14 mouse cellular contexts compared by ENCODE assay signal in the genomic region with DNA sequence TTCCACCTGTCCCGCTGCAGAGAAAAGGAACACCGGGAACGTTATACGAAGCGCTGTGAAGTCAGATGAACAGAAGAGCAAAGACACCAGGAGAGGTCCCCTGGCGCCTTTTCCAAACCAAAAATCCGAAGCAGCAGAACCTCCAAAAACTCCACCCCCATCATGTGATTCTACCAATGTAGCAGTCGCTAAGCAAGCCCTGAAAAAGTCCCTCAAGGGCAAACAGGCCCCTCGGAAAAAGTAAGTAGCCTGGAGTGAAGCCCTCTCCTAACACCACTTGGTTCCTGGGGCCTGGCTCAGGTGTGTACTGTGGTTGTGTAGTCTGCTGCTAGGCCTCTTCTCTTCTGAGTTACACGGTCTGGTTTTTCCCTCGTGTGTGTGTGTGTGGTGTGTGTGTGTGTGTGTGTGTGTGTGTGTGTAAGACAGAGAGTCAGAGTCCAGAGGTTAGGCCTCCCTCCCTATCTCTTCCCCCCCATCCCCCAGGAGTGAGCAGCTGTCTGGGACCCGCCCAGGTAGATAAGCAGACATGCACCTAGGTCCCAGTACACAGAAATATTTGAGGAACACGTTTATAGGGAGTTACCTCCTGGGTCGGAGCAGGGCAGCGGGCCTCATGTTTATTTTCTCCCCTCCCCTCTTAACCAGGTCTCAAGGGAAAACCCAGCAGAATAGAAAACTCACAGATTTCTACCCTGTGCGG. TPM values are rescaled to one million over a fixed set of nuclear protein-coding genes. Genes with fewer than 3 reads are reported as not detected.
DNase-seq lines count a peak whose midpoint lies in the region; ATAC-seq and TF ChIP-seq lines count a peak whose summit lies in the region.
"Had no signal": no experiment of that assay in that cellular context is flagged by ENCODE, and none has a peak within 500 bp of the region (broad histone marks: within the 10 kb centered on the region; RNA-seq: fewer than 3 reads in every experiment).

No protein-coding gene starts in this region.

- no peak for TF ChIP-seq EP300 in heart, postnatal 0 days (IDR thresholded peaks at IDR 0.05; ENCODE audit: low read depth)
- TF ChIP-seq EP300 in liver, embryonic 14.5 days (IDR thresholded peaks at IDR 0.05; ENCODE audit: low read depth) = peak; percentile 70

- 78% methylated on average over 15 of the region's 16 CpGs for WGBS in heart, postnatal 0 days
- WGBS in heart, embryonic 11.5 days (ENCODE audit: insufficient replicate concordance) = 81% methylated on average over 16 of the region's 16 CpGs
- WGBS in liver, embryonic 14.5 days (ENCODE audit: insufficient replicate concordance) = 63% methylated on average over 16 of the region's 16 CpGs

- peak overlapping the region; percentile 67 for H3K27ac ChIP-seq in heart, postnatal 0 days (ENCODE audit: low read depth)
- H3K27ac ChIP-seq in heart, embryonic 11.5 days (ENCODE audit: low read depth, low read length) = no peak overlapping the region
- peak overlapping the region; percentile 60 for H3K27ac ChIP-seq in liver, embryonic 14.5 days
- H3K27ac ChIP-seq: embryonic facial prominence, embryonic 12.5 days; hindbrain, postnatal 0 days had no signal

- H3K36me3 ChIP-seq in heart, postnatal 0 days (replicated peaks; ENCODE audit: control insufficient read depth, insufficient read depth, low read length) = peaks cover 75% of the 10 kb centered on the region
- H3K36me3 ChIP-seq in heart, embryonic 11.5 days (ENCODE audit: control insufficient read depth, insufficient read depth, low read length) = peaks cover 56% of the 10 kb centered on the region
- peaks cover 93% of the 10 kb centered on the region for H3K36me3 ChIP-seq in G1E (replicated peaks)
- H3K36me3 ChIP-seq in liver, embryonic 14.5 days (replicated peaks; ENCODE audit: control insufficient read depth, insufficient read depth, low read depth) = peaks cover 87% of the 10 kb centered on the region

- no peak overlapping the region for H3K4me2 ChIP-seq in heart, postnatal 0 days (ENCODE audit: low read depth, low read length)
- no peak overlapping the region for H3K4me2 ChIP-seq in heart, embryonic 11.5 days
- peak overlapping the region; percentile 45 for H3K4me2 ChIP-seq in liver, embryonic 14.5 days (ENCODE audit: low read depth)
- H3K4me2 ChIP-seq: embryonic facial prominence, embryonic 12.5 days had no signal

- DNase-seq in heart, postnatal 0 days (ENCODE audit: low spot score) = no peak
- no peak for DNase-seq in G1E (ENCODE audit: low spot score)
- peak in 1 of 3 experiments; percentile 30 for DNase-seq in liver, embryonic 14.5 days (ENCODE audit: low read depth in 3 of 3, low spot score in 3 of 3)
- no peak for DNase-seq in cerebellum, adult 11 months
- no peak for DNase-seq in adrenal gland, postnatal 36 days
- DNase-seq: adrenal gland, postnatal 10 days; lung, adult 2 months; right cerebral cortex, postnatal 4 days had no signal

- H3K9ac ChIP-seq in heart, postnatal 0 days (replicated peaks; ENCODE audit: low read depth, low read length) = no peak overlapping the region
- no peak overlapping the region for H3K9ac ChIP-seq in heart, embryonic 11.5 days (ENCODE audit: low read depth, low read length)
- H3K9ac ChIP-seq in liver, embryonic 14.5 days (replicated peaks) = peak overlapping the region; percentile 38
- H3K9ac ChIP-seq: embryonic facial prominence, embryonic 12.5 days had no signal

- H3K4me1 ChIP-seq in heart, postnatal 0 days (ENCODE audit: control insufficient read depth, insufficient read depth) = peaks cover 15% of the 10 kb centered on the region
- peaks cover 20% of the 10 kb centered on the region for H3K4me1 ChIP-seq in heart, embryonic 11.5 days (ENCODE audit: control insufficient read depth, insufficient read depth, low read length)
- peaks cover 88% of the 10 kb centered on the region for H3K4me1 ChIP-seq in G1E (ENCODE audit: insufficient read depth, low read depth, low read length)
- peaks cover 28 to 45% of the 10 kb centered on the region in 2 experiments for H3K4me1 ChIP-seq in liver, embryonic 14.5 days (replicated peaks; ENCODE audit: control insufficient read depth in 2 of 2, insufficient read depth in 2 of 2, low read length in 1 of 2)

- no peak for ATAC-seq in heart, postnatal 0 days (ENCODE audit: insufficient read depth, low read depth)
- ATAC-seq in heart, embryonic 11.5 days (replicated peaks; ENCODE audit: insufficient number of reproducible peaks, low FRiP score, low TSS enrichment) = no peak
- no peak for ATAC-seq in G1E (ENCODE audit: extremely low read depth, insufficient number of reproducible peaks, low FRiP score, poor library complexity, severe bottlenecking)
- ATAC-seq in erythroblast, adult 5-6 weeks (replicated peaks; ENCODE audit: low FRiP score, poor library complexity, severe bottlenecking) = peak; percentile 36; the same call in 1 of the 2 replicates
- peak; percentile 51 for ATAC-seq in liver, embryonic 14.5 days (ENCODE audit: insufficient read depth)
- no peak for ATAC-seq in frontal cortex, adult (ENCODE audit: low TSS enrichment)
- ATAC-seq: hindbrain, postnatal 0 days had no signal

- no peak overlapping the region for H3K4me3 ChIP-seq in heart, postnatal 0 days (ENCODE audit: low read depth, low read length)
- no peak overlapping the region for H3K4me3 ChIP-seq in heart, embryonic 11.5 days (ENCODE audit: low read depth, low read length)
- H3K4me3 ChIP-seq in G1E (ENCODE audit: low read depth, low read length) = peak overlapping the region; percentile 56; the same call in 1 of the 2 replicates
- H3K4me3 ChIP-seq in liver, embryonic 14.5 days (ENCODE audit: insufficient read depth in 1 of 2, low read depth in 2 of 2, low read length in 2 of 2) = peak overlapping the region in 1 of 2 experiments; percentile 7; a peak in 1 of 4 replicates
- H3K4me3 ChIP-seq: embryonic facial prominence, embryonic 12.5 days; megakaryocyte, embryonic 14.5 days had no signal

- TF ChIP-seq CTCF in heart, postnatal 0 days (IDR thresholded peaks at IDR 0.05; ENCODE audit: low read depth) = no peak
- TF ChIP-seq CTCF in G1E (IDR thresholded peaks at IDR 0.05; ENCODE audit: low read depth, low read length) = no peak
- no peak for TF ChIP-seq CTCF in liver, embryonic 14.5 days (IDR thresholded peaks at IDR 0.05; ENCODE audit: low read depth)

- no peaks in the 10 kb centered on the region for H3K27me3 ChIP-seq in heart, postnatal 0 days (ENCODE audit: control insufficient read depth, insufficient read depth, low read length)
- no peaks in the 10 kb centered on the region for H3K27me3 ChIP-seq in heart, embryonic 11.5 days (ENCODE audit: control insufficient read depth, insufficient read depth, low read length)
- no peaks in the 10 kb centered on the region for H3K27me3 ChIP-seq in G1E (ENCODE audit: insufficient read depth, low read length)
- H3K27me3 ChIP-seq in liver, embryonic 14.5 days (ENCODE audit: control insufficient read depth, insufficient read depth, low read length) = no peaks in the 10 kb centered on the region
- H3K27me3 ChIP-seq: embryonic facial prominence, embryonic 12.5 days; megakaryocyte, embryonic 14.5 days had no signal

- no peaks in the 10 kb centered on the region for H3K9me3 ChIP-seq in heart, postnatal 0 days (replicated peaks; ENCODE audit: control insufficient read depth, low read length)
- no peaks in the 10 kb centered on the region for H3K9me3 ChIP-seq in heart, embryonic 11.5 days (replicated peaks; ENCODE audit: control insufficient read depth, low read length)
- H3K9me3 ChIP-seq in G1E (replicated peaks) = no peaks in the 10 kb centered on the region
- H3K9me3 ChIP-seq in liver, embryonic 14.5 days (ENCODE audit: control insufficient read depth, low read length) = no peaks in the 10 kb centered on the region
- H3K9me3 ChIP-seq: embryonic facial prominence, embryonic 12.5 days; megakaryocyte, embryonic 14.5 days had no signal

RNA-seq across cellular contexts. Expression of gene Kmt5a, which starts 11.1 kb away (rescaled TPM):
- 71.9 and 82.9 TPM in 2 replicates for total RNA-seq in heart, postnatal 0 days (2014; rRNA removed; ENCODE audit: low replicate concordance)
- 26.0 and 27.7 TPM in 2 replicates for polyA plus RNA-seq in heart, postnatal 0 days (2015; fragmentation: Nextera tagmentation; extraction: Ambion mirVana)
- 89.5 and 93.9 TPM in 2 replicates for polyA plus RNA-seq in heart, embryonic 11.5 days (2014; fragmentation: Nextera tagmentation; extraction: Ambion mirVana)
- total RNA-seq in G1E (2014; fragmentation: Nextera tagmentation) (504 and 585 TPM in 2 replicates), G1E (2017) (85.1 and 91.8 TPM in 2 replicates)
- polyA plus RNA-seq in G1E (2012) = 293 and 320 TPM in 2 replicates
- 89.3 and 92.4 TPM in 2 replicates for total RNA-seq in erythroblast, adult 5-6 weeks (2015; ENCODE audit: low replicate concordance)
- 105 and 107 TPM in 2 replicates for total RNA-seq in erythroblast, adult 5-6 weeks (2017; ENCODE audit: low replicate concordance)
- polyA plus RNA-seq in liver, embryonic 14.5 days (2012; rRNA removed) = 47.6 and 58.6 TPM in 2 replicates
- 51.8 and 68.8 TPM in 2 replicates for polyA plus RNA-seq in liver, embryonic 14.5 days (2014; fragmentation: Nextera tagmentation; extraction: Ambion mirVana)
- total RNA-seq in adrenal gland, postnatal 36 days (2021) = 100 to 1,000 TPM; 172 to 188 TPM

RNA-seq across cellular contexts. Expression of gene Sbno1, which starts 25.0 kb away (rescaled TPM):
- 27.0 and 33.8 TPM in 2 replicates for total RNA-seq in heart, postnatal 0 days (2014; rRNA removed; ENCODE audit: low replicate concordance)
- polyA plus RNA-seq in heart, postnatal 0 days (2015; fragmentation: Nextera tagmentation; extraction: Ambion mirVana) = 46.8 and 52.8 TPM in 2 replicates
- polyA plus RNA-seq in heart, embryonic 11.5 days (2014; fragmentation: Nextera tagmentation; extraction: Ambion mirVana) = 59.9 and 81.6 TPM in 2 replicates
- total RNA-seq in G1E (2014; fragmentation: Nextera tagmentation) = 260 and 302 TPM in 2 replicates
- 181 and 221 TPM in 2 replicates for total RNA-seq in G1E (2017)
- polyA plus RNA-seq in G1E (2012) = 23.1 and 29.5 TPM in 2 replicates
- 23.4 and 29.4 TPM in 2 replicates for total RNA-seq in erythroblast, adult 5-6 weeks (2015; ENCODE audit: low replicate concordance)
- total RNA-seq in erythroblast, adult 5-6 weeks (2017; ENCODE audit: low replicate concordance) = 30.7 and 71.1 TPM in 2 replicates
- polyA plus RNA-seq in liver, embryonic 14.5 days (2012; rRNA removed) = 9.0 and 12.6 TPM in 2 replicates
- polyA plus RNA-seq in liver, embryonic 14.5 days (2014; fragmentation: Nextera tagmentation; extraction: Ambion mirVana) = 34.2 and 35.1 TPM in 2 replicates
- 100 to 1,000 TPM in 1 of 2 experiments, 10 to 100 TPM in 1; 84.3 to 100 TPM for total RNA-seq in adrenal gland, postnatal 36 days (2021)

RNA-seq across cellular contexts. Expression of gene Rilpl2, which starts 27.4 kb away (rescaled TPM):
- 8.4 and 12.4 TPM in 2 replicates for total RNA-seq in heart, postnatal 0 days (2014; rRNA removed; ENCODE audit: low replicate concordance)
- polyA plus RNA-seq in heart, postnatal 0 days (2015; fragmentation: Nextera tagmentation; extraction: Ambion mirVana) = 14.9 and 15.4 TPM in 2 replicates
- polyA plus RNA-seq in heart, embryonic 11.5 days (2014; fragmentation: Nextera tagmentation; extraction: Ambion mirVana) = 15.5 and 16.3 TPM in 2 replicates
- total RNA-seq in G1E (2014; fragmentation: Nextera tagmentation) = 7.8 and 10.5 TPM in 2 replicates
- total RNA-seq in G1E (2017) = 17.3 and 21.4 TPM in 2 replicates
- 28.3 and 30.3 TPM in 2 replicates for polyA plus RNA-seq in G1E (2012)
- 9.4 and 19.0 TPM in 2 replicates for total RNA-seq in erythroblast, adult 5-6 weeks (2015; ENCODE audit: low replicate concordance)
- 13.1 and 13.4 TPM in 2 replicates for total RNA-seq in erythroblast, adult 5-6 weeks (2017; ENCODE audit: low replicate concordance)
- polyA plus RNA-seq in liver, embryonic 14.5 days (2012; rRNA removed) = 5.9 and 8.1 TPM in 2 replicates
- 7.8 and 9.6 TPM in 2 replicates for polyA plus RNA-seq in liver, embryonic 14.5 days (2014; fragmentation: Nextera tagmentation; extraction: Ambion mirVana)
- total RNA-seq in adrenal gland, postnatal 36 days (2021) = 10 to 100 TPM; 21.4 to 23.9 TPM

RNA-seq across cellular contexts. Expression of gene Snrnp35, which starts 32.1 kb away (rescaled TPM):
- total RNA-seq in heart, postnatal 0 days (2014; rRNA removed; ENCODE audit: low replicate concordance) = 0.50 and 4.4 TPM in 2 replicates
- 14.0 and 14.6 TPM in 2 replicates for polyA plus RNA-seq in heart, postnatal 0 days (2015; fragmentation: Nextera tagmentation; extraction: Ambion mirVana)
- 12.4 and 12.8 TPM in 2 replicates for polyA plus RNA-seq in heart, embryonic 11.5 days (2014; fragmentation: Nextera tagmentation; extraction: Ambion mirVana)
- total RNA-seq in G1E (2014; fragmentation: Nextera tagmentation) (8.1 and 10.2 TPM in 2 replicates), G1E (2017) (9.8 and 10.1 TPM in 2 replicates)
- 24.4 and 26.6 TPM in 2 replicates for polyA plus RNA-seq in G1E (2012)
- total RNA-seq in erythroblast, adult 5-6 weeks (2015; ENCODE audit: low replicate concordance) = 3.8 TPM in 1 of 2 replicates, not detected in the other
- 6.0 and 6.8 TPM in 2 replicates for total RNA-seq in erythroblast, adult 5-6 weeks (2017; ENCODE audit: low replicate concordance)
- polyA plus RNA-seq in liver, embryonic 14.5 days (2012; rRNA removed) = 3.0 and 7.4 TPM in 2 replicates
- polyA plus RNA-seq in liver, embryonic 14.5 days (2014; fragmentation: Nextera tagmentation; extraction: Ambion mirVana) = 4.5 and 5.8 TPM in 2 replicates
- 10 to 100 TPM; 19.4 to 20.5 TPM for total RNA-seq in adrenal gland, postnatal 36 days (2021)

Comparison
In these comparisons a context has a peak if more than half of its experiments do, and no peak if none do; other contexts are left out.
1. ATAC-seq: peak in erythroblast, adult 5-6 weeks (single experiment) and liver, embryonic 14.5 days (single experiment); none in heart, postnatal 0 days (single experiment), heart, embryonic 11.5 days (single experiment), G1E (single experiment) and frontal cortex, adult (single experiment).